In the genomic region with DNA sequence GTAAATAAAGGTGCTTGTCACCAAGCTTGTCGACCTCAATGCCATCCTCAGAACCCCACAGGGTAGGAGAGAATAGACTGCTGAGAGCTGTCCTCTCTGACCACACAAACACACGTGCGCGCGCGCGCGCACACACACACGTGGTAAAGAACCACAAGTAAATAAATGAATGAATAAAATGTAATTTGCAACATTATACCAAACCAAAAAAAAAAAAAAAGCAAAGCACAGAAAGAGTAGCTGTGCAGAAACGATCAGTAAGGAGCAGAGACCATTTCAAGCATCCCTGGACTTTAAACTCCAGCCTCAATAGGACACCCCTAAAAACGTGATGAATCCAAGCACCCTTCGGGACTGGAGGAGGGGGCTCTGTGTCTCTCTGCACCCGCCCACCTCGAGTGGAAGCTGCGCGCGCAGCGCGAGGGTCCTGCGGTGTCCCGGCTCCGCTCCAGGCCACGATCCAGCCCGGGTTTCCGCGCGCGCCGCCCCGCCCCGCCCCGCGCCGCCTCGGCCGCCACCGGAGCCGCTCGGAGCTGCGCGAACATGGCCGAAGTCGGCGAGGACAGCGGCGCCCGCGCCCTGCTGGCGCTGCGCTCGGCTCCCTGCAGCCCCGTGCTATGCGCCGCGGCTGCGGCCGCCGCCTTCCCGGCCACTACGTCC, we compare ENCODE assay signal across 8 mouse cellular contexts. TPM values are rescaled to one million over a fixed set of nuclear protein-coding genes. Genes with fewer than 3 reads are reported as not detected.
DNase-seq lines count a peak whose midpoint lies in the region; ATAC-seq and TF ChIP-seq lines count a peak whose summit lies in the region.

A gene (plus strand): TSS at position 517 of the 660 bp plus-strand sequence.

- peak within 1 kb of the TSS; percentile 79 for H3K4me2 ChIP-seq in embryonic facial prominence, embryonic 15.5 days (replicated peaks)
- H3K4me2 ChIP-seq in limb, embryonic 13.5 days (replicated peaks): peak within 1 kb of the TSS; percentile 91
- H3K4me2 ChIP-seq in midbrain, embryonic 15.5 days: peak within 1 kb of the TSS; percentile 71

- H3K4me1 ChIP-seq in bone marrow macrophage, adult 2 months (ENCODE audit: control insufficient read depth, insufficient read depth, low read length): peaks cover 20% of the 10 kb centered on the region
- peaks cover 50% of the 10 kb centered on the region for H3K4me1 ChIP-seq in embryonic facial prominence, embryonic 15.5 days
- H3K4me1 ChIP-seq in limb, embryonic 13.5 days: peaks cover 40% of the 10 kb centered on the region
- peaks cover 47% of the 10 kb centered on the region for H3K4me1 ChIP-seq in midbrain, embryonic 15.5 days

- 0% methylated on average over 32 of the region's 60 CpGs for WGBS in embryonic facial prominence, embryonic 15.5 days
- under 1% methylated on average over 53 of the region's 60 CpGs for WGBS in limb, embryonic 13.5 days
- under 1% methylated on average over 57 of the region's 60 CpGs for WGBS in midbrain, embryonic 15.5 days

- TF ChIP-seq CTCF in bone marrow macrophage, adult 2 months (IDR thresholded peaks at IDR 0.05; ENCODE audit: low read depth, low read length): no peak

- no peak for TF ChIP-seq POLR2A in bone marrow macrophage, adult 2 months (IDR thresholded peaks at IDR 0.05; ENCODE audit: borderline replicate concordance, low read depth, low read length)

- peak within 1 kb of the TSS; percentile 99 for H3K4me3 ChIP-seq in bone marrow macrophage, adult 2 months (ENCODE audit: insufficient read depth, low read length)
- H3K4me3 ChIP-seq in embryonic facial prominence, embryonic 15.5 days (replicated peaks): peak within 1 kb of the TSS; percentile 99
- H3K4me3 ChIP-seq in limb, embryonic 13.5 days: peak within 1 kb of the TSS; percentile 87
- H3K4me3 ChIP-seq in midbrain, embryonic 15.5 days: peak within 1 kb of the TSS; percentile 57

- peak; percentile 90 to 92 for DNase-seq in B cell, adult 2 months
- DNase-seq in heart, adult 9 months (ENCODE audit: low spot score in 2 of 2): peak; percentile 94 to 95
- peak; percentile 93 for DNase-seq in kidney, adult 9 months
- DNase-seq in spleen, adult 18-20 months: peak; percentile 84 to 97

- H3K27ac ChIP-seq in bone marrow macrophage, adult 2 months (ENCODE audit: insufficient read depth, low read depth, low read length): peak within 1 kb of the TSS; percentile 59
- H3K27ac ChIP-seq in embryonic facial prominence, embryonic 15.5 days (replicated peaks): peak within 1 kb of the TSS; percentile 93
- peak within 1 kb of the TSS; percentile 78 for H3K27ac ChIP-seq in limb, embryonic 13.5 days
- H3K27ac ChIP-seq in midbrain, embryonic 15.5 days: peak within 1 kb of the TSS; percentile 87

- peak within 1 kb of the TSS; percentile 98 for H3K9ac ChIP-seq in embryonic facial prominence, embryonic 15.5 days
- H3K9ac ChIP-seq in limb, embryonic 13.5 days: peak within 1 kb of the TSS; percentile 96
- peak within 1 kb of the TSS; percentile 75 for H3K9ac ChIP-seq in midbrain, embryonic 15.5 days

- no peaks in the 10 kb centered on the region for H3K27me3 ChIP-seq in embryonic facial prominence, embryonic 15.5 days
- H3K27me3 ChIP-seq in limb, embryonic 13.5 days: no peaks in the 10 kb centered on the region
- H3K27me3 ChIP-seq in midbrain, embryonic 15.5 days (replicated peaks): no peaks in the 10 kb centered on the region

- no peaks in the 10 kb centered on the region for H3K36me3 ChIP-seq in embryonic facial prominence, embryonic 15.5 days
- H3K36me3 ChIP-seq in limb, embryonic 13.5 days: peaks cover 11% of the 10 kb centered on the region
- H3K36me3 ChIP-seq in midbrain, embryonic 15.5 days (replicated peaks): no peaks in the 10 kb centered on the region

- ATAC-seq in embryonic facial prominence, embryonic 15.5 days (ENCODE audit: insufficient number of reproducible peaks, low FRiP score, low TSS enrichment, low read depth): peak; percentile 88
- peak; percentile 89 for ATAC-seq in limb, embryonic 13.5 days (ENCODE audit: low FRiP score, low read depth)
- peak; percentile 93 for ATAC-seq in midbrain, embryonic 15.5 days (replicated peaks)

- H3K9me3 ChIP-seq in embryonic facial prominence, embryonic 15.5 days (replicated peaks): no peaks in the 10 kb centered on the region
- H3K9me3 ChIP-seq in limb, embryonic 13.5 days: no peaks in the 10 kb centered on the region
- H3K9me3 ChIP-seq in midbrain, embryonic 15.5 days: no peaks in the 10 kb centered on the region

RNA-seq across cellular contexts. Expression of the gene that starts here (rescaled TPM):
- polyA plus RNA-seq in bone marrow macrophage, adult 2 months (2012; ENCODE audit: insufficient read depth, insufficient read length, missing spikeins): 16.2 and 18.2 TPM in 2 replicates
- polyA plus RNA-seq in embryonic facial prominence, embryonic 15.5 days (2015; fragmentation: Nextera tagmentation; extraction: Ambion mirVana): 6.5 and 6.6 TPM in 2 replicates
- 6.3 and 6.6 TPM in 2 replicates for polyA plus RNA-seq in limb, embryonic 13.5 days (2015; fragmentation: Nextera tagmentation; extraction: Ambion mirVana)
- 6.9 and 8.1 TPM in 2 replicates for polyA plus RNA-seq in midbrain, embryonic 15.5 days (2015; fragmentation: Nextera tagmentation; extraction: Ambion mirVana)

Comparison
In these comparisons a context has a peak if more than half of its experiments do, and no peak if none do; other contexts are left out.
1. Peak in every context shown above with its lines: DNase-seq, ATAC-seq, H3K4me3 ChIP-seq and H3K27ac ChIP-seq.